Mouse (Mus musculus) megakaryocyte, embryonic 14.5 days (primary cell): ENCODE measurements around the gene Abcd2. TPM values are rescaled to one million over a fixed set of nuclear protein-coding genes. Genes with fewer than 3 reads are reported as not detected.

Experiments
- H3K27me3 ChIP-seq: replicated peaks from 2 replicates; pipeline ENCODE3; 2012; ENCODE audit warnings: inconsistent platforms
- H3K36me3 ChIP-seq: replicated peaks from 2 replicates; pipeline ENCODE3; 2012; ENCODE audit warnings: low read length, inconsistent platforms, mixed read lengths
- H3K4me1 ChIP-seq: 2 replicates; pipeline ENCODE4 v1.6.1; 2012; ENCODE audit warnings: inconsistent platforms
- H3K4me3 ChIP-seq: replicated peaks from 2 replicates; pipeline ENCODE3; 2012; ENCODE audit warnings: moderate library complexity, mild to moderate bottlenecking, inconsistent platforms
- H3K9me3 ChIP-seq: 2 replicates; pipeline ENCODE4 v1.6.1; 2012; ENCODE audit warnings: inconsistent platforms
- FLI1 ChIP-seq: IDR thresholded peaks from 2 replicates; pipeline ENCODE4 v1.6.1; 2012; ENCODE audit warnings: low read length, inconsistent platforms, mixed read lengths
- GATA1 ChIP-seq: IDR thresholded peaks from 3 replicates; pipeline ENCODE4 v1.6.1; 2012; ENCODE audit warnings: mixed read lengths, low read length, inconsistent platforms, borderline replicate concordance
- polyA plus RNA-seq: library from polyadenylated mRNA; stranded (reverse); fragments of >175 nt; gene quantifications from 2 replicates; pipeline ENCODE4 v1.2.3, GENCODE M21; 2012; ENCODE audit warnings: low replicate concordance; ENCODE audit not compliant: insufficient read depth

Abcd2 gene
- polyA plus RNA-seq, 1 experiment: not detected

- TF ChIP-seq GATA1 (no peak), FLI1 (no peak)
- no peaks in the 10 kb centered on the region for H3K4me1 ChIP-seq
- no peak overlapping the region for H3K4me3 ChIP-seq
- no peaks in the 10 kb centered on the region for H3K27me3 ChIP-seq
- no peaks in the 10 kb centered on the region for H3K9me3 ChIP-seq
- H3K36me3 ChIP-seq: no peaks in the 10 kb centered on the region
Observed at GRCm38 (mm10) chr15:91163454-91163853, 28.1 kb downstream of the Abcd2 start.

DNA sequence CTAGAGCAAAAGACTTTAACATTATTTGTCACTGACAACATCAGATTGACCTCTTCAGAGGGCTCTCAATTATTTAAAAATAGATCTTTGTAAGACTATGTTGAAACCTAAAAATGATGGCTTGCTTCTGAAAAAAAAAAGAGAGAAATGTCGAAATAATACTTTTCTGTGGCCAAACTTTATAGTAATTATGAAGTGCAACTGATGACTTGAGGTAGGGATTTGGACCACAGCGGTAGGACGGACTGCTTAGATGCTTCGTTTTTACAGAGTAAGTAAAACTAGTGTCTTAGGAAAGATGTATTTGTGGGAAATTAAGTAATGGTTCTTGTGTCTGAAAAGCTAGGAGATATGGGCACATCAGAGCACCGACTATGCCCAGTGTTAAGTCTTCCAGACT is 30.4 kb downstream of the Abcd2 start:
- Histone ChIP-seq H3K9me3 (peaks cover 5% of the 10 kb centered on the region), H3K27me3 (no peaks in the 10 kb centered on the region), H3K36me3 (no peaks in the 10 kb centered on the region), H3K4me1 (no peaks in the 10 kb centered on the region), H3K4me3 (no peak overlapping the region)
- no peak for TF ChIP-seq FLI1
- TF ChIP-seq GATA1: no peak

DNA sequence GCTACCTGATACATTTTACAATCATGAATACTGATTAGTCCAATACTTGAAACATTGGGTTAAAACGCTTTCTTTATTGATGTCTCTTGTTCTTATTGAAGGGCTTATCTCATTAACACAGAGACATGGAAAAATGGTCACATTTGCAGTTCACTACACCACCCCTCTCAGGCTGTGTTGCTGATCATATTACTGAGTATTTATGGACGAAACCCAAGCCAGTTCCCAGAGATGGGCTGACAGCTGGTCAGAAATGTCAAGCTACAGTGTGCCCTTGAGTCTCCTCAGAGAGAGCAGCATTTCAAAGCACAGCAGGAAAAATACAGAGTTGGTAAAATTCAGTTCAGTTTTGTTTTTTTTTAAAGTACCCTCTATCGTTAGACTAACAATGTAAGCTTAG is 38.3 kb downstream of the Abcd2 start:
- Histone ChIP-seq H3K4me1 (no peaks in the 10 kb centered on the region), H3K4me3 (no peak overlapping the region), H3K9me3 (peaks cover 10% of the 10 kb centered on the region), H3K27me3 (no peaks in the 10 kb centered on the region), H3K36me3 (no peaks in the 10 kb centered on the region)
- TF ChIP-seq GATA1 (no peak), FLI1 (no peak)

DNA sequence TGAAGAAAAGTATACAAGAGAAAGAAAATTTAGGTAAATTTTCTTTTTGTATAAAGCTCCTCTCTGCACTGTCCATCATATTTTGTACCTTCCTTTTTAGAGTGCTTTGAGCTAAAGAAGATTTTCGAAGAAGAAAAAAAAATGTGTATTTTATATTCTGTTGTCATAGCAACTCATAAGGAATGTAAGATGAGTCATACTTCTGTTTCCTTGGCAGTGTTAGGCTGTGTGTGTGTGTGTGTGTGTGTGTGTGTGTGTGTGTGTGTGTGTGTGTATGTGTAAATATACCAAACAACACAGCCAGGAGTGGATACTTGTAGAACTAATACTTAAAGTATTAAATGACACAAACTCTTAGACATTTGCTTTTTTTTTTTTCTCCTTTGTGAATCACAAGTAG is 39.0 kb downstream of the Abcd2 start:
- no peak for TF ChIP-seq GATA1
- TF ChIP-seq FLI1: no peak
- Histone ChIP-seq H3K4me3 (no peak overlapping the region), H3K36me3 (no peaks in the 10 kb centered on the region), H3K9me3 (peaks cover 8% of the 10 kb centered on the region), H3K4me1 (no peaks in the 10 kb centered on the region), H3K27me3 (no peaks in the 10 kb centered on the region)

DNA sequence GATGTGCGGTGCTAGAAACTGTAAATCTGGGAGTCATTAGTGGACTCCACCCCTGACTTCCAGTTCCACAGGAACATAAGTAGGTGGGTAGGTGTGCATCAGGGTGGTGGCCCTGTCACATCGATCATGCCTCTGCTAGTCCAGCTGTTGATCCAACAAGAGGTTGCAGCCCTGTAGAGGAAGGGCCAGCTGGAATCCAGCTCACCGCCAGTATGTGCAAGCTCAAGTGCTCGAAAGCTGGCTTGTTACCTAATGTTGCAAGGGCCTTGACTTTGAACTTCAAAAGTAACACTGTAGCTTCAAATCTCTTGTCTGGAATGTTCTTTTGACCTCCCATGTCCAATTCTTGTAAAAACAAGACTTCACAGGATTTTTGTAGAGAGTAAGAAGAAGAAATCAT is 67.0 kb downstream of the Abcd2 start:
- TF ChIP-seq FLI1 (no peak), GATA1 (no peak)
- H3K4me3 ChIP-seq: no peak overlapping the region
- H3K4me1 ChIP-seq: no peaks in the 10 kb centered on the region
- no peaks in the 10 kb centered on the region for H3K36me3 ChIP-seq
- H3K9me3 ChIP-seq: peaks cover 3% of the 10 kb centered on the region; the same call in 1 of the 2 replicates
- no peaks in the 10 kb centered on the region for H3K27me3 ChIP-seq

- no peaks in the 10 kb centered on the region for H3K4me1 ChIP-seq
- H3K4me3 ChIP-seq: no peak overlapping the region
- H3K36me3 ChIP-seq: no peaks in the 10 kb centered on the region
- TF ChIP-seq GATA1: no peak
- TF ChIP-seq FLI1: no peak
- H3K27me3 ChIP-seq: no peaks in the 10 kb centered on the region
- peaks cover 5% of the 10 kb centered on the region; the same call in 1 of the 2 replicates for H3K9me3 ChIP-seq
Observed at GRCm38 (mm10) chr15:91112555-91113209, 78.9 kb downstream of the Abcd2 start.

DNA sequence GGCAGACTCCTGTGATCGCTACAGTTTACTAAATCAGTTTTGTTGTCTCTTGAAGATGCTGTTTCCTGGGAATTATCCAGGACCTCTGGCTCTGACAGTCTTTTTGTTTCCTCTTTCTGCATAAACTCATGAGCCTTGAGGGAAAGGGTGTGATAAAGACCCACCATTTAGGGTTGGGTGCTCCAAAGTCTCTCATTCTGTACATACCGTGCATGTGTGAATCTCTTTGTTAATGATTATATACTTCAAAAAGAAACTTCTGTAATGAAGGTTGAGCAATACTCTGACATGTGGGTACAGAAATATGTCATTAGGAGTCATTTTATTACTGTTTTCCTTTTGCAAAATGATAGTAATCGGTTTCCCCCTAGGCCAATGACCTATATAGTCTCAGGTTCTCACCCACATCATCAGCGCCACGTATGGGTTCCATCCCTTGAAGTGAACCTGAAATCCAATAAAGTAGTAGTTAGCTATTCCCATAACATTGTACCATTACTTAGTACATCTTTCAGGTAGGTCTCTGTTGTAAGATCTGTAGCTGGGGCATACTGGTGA is 83.4 kb downstream of the Abcd2 start:
- H3K9me3 ChIP-seq: peaks cover 12% of the 10 kb centered on the region
- no peaks in the 10 kb centered on the region for H3K36me3 ChIP-seq
- no peaks in the 10 kb centered on the region for H3K4me1 ChIP-seq
- TF ChIP-seq FLI1 (no peak), GATA1 (no peak)
- H3K27me3 ChIP-seq: no peaks in the 10 kb centered on the region
- H3K4me3 ChIP-seq: no peak overlapping the region

DNA sequence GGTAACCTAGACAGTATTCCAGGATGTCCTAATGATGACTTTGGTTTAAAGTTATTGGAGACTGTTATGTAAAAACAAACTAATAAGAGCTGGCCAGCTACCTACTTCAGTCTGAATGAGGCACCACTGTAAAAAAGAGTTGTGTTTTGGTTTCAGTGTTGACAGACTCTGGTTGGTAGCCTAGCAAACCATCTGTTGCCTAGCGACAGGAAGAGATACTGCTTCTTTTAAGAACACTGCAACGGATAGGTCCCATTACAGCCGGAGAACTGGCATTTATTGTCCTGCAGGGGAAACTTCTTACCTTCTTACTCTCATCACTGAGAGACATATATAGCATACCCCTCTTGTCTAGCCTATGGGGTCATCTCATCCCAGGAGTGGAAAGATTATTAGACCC is 86.7 kb downstream of the Abcd2 start:
- H3K4me1 ChIP-seq: no peaks in the 10 kb centered on the region
- H3K9me3 ChIP-seq: peaks cover 21% of the 10 kb centered on the region
- no peaks in the 10 kb centered on the region for H3K27me3 ChIP-seq
- no peak for TF ChIP-seq GATA1
- TF ChIP-seq FLI1: no peak
- no peaks in the 10 kb centered on the region for H3K36me3 ChIP-seq
- no peak overlapping the region for H3K4me3 ChIP-seq

DNA sequence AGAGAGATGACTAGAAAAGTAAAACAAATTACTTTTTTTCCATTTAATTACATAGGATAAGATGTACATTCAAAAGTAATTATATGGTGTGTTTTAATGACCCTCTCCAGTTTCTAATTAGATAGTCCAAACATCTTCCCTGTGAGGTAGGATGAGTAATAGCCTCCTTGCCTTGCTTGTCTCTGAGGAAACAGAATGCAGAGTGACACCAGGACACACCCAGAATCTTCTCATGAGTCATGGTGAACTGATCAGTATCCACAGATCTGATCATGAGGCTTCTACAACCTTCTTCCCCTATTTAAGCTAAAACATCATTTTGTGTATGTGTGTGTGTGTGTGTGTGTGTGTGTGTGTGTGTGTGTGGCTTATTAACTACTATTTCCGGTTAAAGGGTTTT is 87.3 kb downstream of the Abcd2 start:
- Histone ChIP-seq H3K4me1 (no peaks in the 10 kb centered on the region), H3K36me3 (no peaks in the 10 kb centered on the region), H3K4me3 (no peak overlapping the region), H3K9me3 (peaks cover 21% of the 10 kb centered on the region), H3K27me3 (no peaks in the 10 kb centered on the region)
- TF ChIP-seq GATA1 (no peak), FLI1 (no peak)

DNA sequence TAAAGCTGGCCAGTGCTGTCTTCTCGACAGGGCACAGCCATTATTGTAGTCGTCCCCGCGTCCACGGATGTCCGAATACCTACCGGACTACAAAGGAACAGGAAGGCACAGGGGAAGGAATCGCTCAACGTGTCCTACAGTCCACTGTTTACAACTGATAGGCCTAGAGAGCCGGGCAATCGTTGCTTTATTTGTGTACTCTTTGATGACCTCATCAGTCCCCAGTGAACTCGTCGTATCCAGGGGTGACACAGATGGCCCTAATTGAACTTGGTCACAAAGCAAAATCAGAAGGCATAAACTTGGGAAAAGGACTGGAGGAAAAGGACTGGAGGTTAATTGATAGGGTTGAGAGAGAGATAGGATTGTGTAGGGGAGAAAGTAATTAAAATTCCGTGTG is 87.8 kb downstream of the Abcd2 start:
- TF ChIP-seq GATA1 (no peak), FLI1 (no peak)
- Histone ChIP-seq H3K4me3 (no peak overlapping the region), H3K27me3 (no peaks in the 10 kb centered on the region), H3K36me3 (no peaks in the 10 kb centered on the region), H3K4me1 (no peaks in the 10 kb centered on the region), H3K9me3 (peaks cover 21% of the 10 kb centered on the region)

DNA sequence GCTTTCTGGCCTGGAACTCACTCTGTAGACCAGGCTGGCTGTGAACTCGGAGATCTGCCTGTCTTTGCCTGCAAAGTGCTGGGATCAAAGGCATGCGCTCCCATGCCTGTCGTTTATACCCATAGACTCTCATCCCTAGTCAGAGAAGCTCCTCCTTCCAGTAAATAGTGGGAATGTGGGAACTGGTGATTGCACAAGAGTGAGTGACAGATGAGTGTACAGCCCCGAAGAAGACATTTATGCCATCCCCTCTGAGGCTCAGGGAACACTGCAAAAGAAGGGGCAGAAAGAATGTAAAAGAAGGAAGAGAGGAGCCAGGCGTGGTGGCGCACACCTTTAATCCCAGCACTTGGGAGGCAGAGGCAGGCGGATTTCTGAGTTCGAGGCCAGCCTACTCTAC is 88.3 kb downstream of the Abcd2 start:
- no peaks in the 10 kb centered on the region for H3K4me1 ChIP-seq
- peaks cover 17% of the 10 kb centered on the region for H3K9me3 ChIP-seq
- no peaks in the 10 kb centered on the region for H3K36me3 ChIP-seq
- H3K27me3 ChIP-seq: no peaks in the 10 kb centered on the region
- no peak overlapping the region for H3K4me3 ChIP-seq
- no peak for TF ChIP-seq FLI1
- TF ChIP-seq GATA1: no peak
